Mouse (Mus musculus): Measurements from ENCODE around the gene Igf2bp2. TPM values are rescaled to one million over a fixed set of nuclear protein-coding genes. Genes with fewer than 3 reads are reported as not detected.

Gene Igf2bp2
- polyA plus RNA-seq, 1 experiment from 2014 or later: 103 TPM

GRCm38 (mm10) chr16:22177999-22178398 lies 14.9 kb upstream of the Igf2bp2 start:
- no peaks in the 10 kb centered on the region for H3K27me3 ChIP-seq (ENCODE audit: control insufficient read depth, insufficient read depth, low read length)
- H3K4me3 ChIP-seq (replicated peaks; ENCODE audit: low read length): no peak overlapping the region
- no peak overlapping the region; the same call in 1 of the 2 replicates for H3K27ac ChIP-seq (ENCODE audit: low read length)
- H3K9me3 ChIP-seq (replicated peaks; ENCODE audit: control insufficient read depth, low read length): no peaks in the 10 kb centered on the region
- 0 out of 2 replicates have a peak, but pooled peaks have one; percentile 66 for ATAC-seq (ENCODE audit: insufficient read depth, low FRiP score)
- no peak overlapping the region for H3K9ac ChIP-seq (ENCODE audit: low read length)
- no peaks in the 10 kb centered on the region; the same call in 1 of the 2 replicates for H3K4me1 ChIP-seq (ENCODE audit: control insufficient read depth, insufficient read depth, low read length)
- WGBS: 64% methylated on average over 2 of the region's 2 CpGs
- H3K36me3 ChIP-seq (ENCODE audit: control insufficient read depth, insufficient read depth, low read length): no peaks in the 10 kb centered on the region
- no peak overlapping the region for H3K4me2 ChIP-seq (ENCODE audit: low read depth, low read length)

- no peaks in the 10 kb centered on the region for H3K27me3 ChIP-seq (ENCODE audit: control insufficient read depth, insufficient read depth, low read length)
- 0 out of 2 replicates have a peak, but pooled peaks cover 6% of the 10 kb centered on the region for H3K4me1 ChIP-seq (ENCODE audit: control insufficient read depth, insufficient read depth, low read length)
- WGBS: 94% methylated on average over 8 of the region's 8 CpGs
These were observed 5.6 kb upstream of the Igf2bp2 start for GRCm38 (mm10) chr16:22168731-22169130.

GRCm38 (mm10) chr16:22165556-22165955 lies 2.5 kb upstream of the Igf2bp2 start:
- Histone ChIP-seq H3K9me3 (replicated peaks; ENCODE audit: control insufficient read depth, low read length) (no peaks in the 10 kb centered on the region), H3K4me2 (ENCODE audit: low read depth, low read length) (no peak overlapping the region), H3K4me1 (ENCODE audit: control insufficient read depth, insufficient read depth, low read length) (0 out of 2 replicates have a peak, but pooled peaks cover 6% of the 10 kb centered on the region), H3K27ac (ENCODE audit: low read length) (no peak overlapping the region), H3K36me3 (ENCODE audit: control insufficient read depth, insufficient read depth, low read length) (no peaks in the 10 kb centered on the region), H3K9ac (ENCODE audit: low read length) (no peak overlapping the region), H3K27me3 (ENCODE audit: control insufficient read depth, insufficient read depth, low read length) (no peaks in the 10 kb centered on the region), H3K4me3 (replicated peaks; ENCODE audit: low read length) (no peak overlapping the region)
- 88% methylated on average over 5 of the region's 5 CpGs for WGBS
- ATAC-seq (ENCODE audit: insufficient read depth, low FRiP score): no peak

More at GRCm38 (mm10) chr16:22168731-22169130, 5.6 kb upstream of the Igf2bp2 start:
- no peaks in the 10 kb centered on the region for H3K36me3 ChIP-seq (ENCODE audit: control insufficient read depth, insufficient read depth, low read length)
- no peak for ATAC-seq (ENCODE audit: insufficient read depth, low FRiP score)
- H3K4me3 ChIP-seq (replicated peaks; ENCODE audit: low read length): no peak overlapping the region
- no peak overlapping the region for H3K9ac ChIP-seq (ENCODE audit: low read length)
- H3K27ac ChIP-seq (ENCODE audit: low read length): no peak overlapping the region
- no peak overlapping the region for H3K4me2 ChIP-seq (ENCODE audit: low read depth, low read length)
- no peaks in the 10 kb centered on the region for H3K9me3 ChIP-seq (replicated peaks; ENCODE audit: control insufficient read depth, low read length)

- H3K4me3 ChIP-seq (replicated peaks; ENCODE audit: low read length): peak overlapping the region; percentile 98
- ATAC-seq (ENCODE audit: insufficient read depth, low FRiP score): no peak
These were observed 1.3 kb upstream of the Igf2bp2 start for GRCm38 (mm10) chr16:22164446-22164845.

GRCm38 (mm10) chr16:22163456-22163851 lies 355 bp upstream of the Igf2bp2 start:
- under 1% methylated on average over 27 of the region's 27 CpGs for WGBS
- Histone ChIP-seq H3K27ac (ENCODE audit: low read length) (peak overlapping the region; percentile 92), H3K27me3 (ENCODE audit: control insufficient read depth, insufficient read depth, low read length) (no peaks in the 10 kb centered on the region), H3K4me2 (ENCODE audit: low read depth, low read length) (peak overlapping the region; percentile 84), H3K9ac (ENCODE audit: low read length) (peak overlapping the region; percentile 99), H3K9me3 (replicated peaks; ENCODE audit: control insufficient read depth, low read length) (no peaks in the 10 kb centered on the region), H3K36me3 (ENCODE audit: control insufficient read depth, insufficient read depth, low read length) (no peaks in the 10 kb centered on the region), H3K4me3 (replicated peaks; ENCODE audit: low read length) (peak overlapping the region; percentile 98), H3K4me1 (ENCODE audit: control insufficient read depth, insufficient read depth, low read length) (0 out of 2 replicates have a peak, but pooled peaks cover 6% of the 10 kb centered on the region)
- ATAC-seq (ENCODE audit: insufficient read depth, low FRiP score): peak; percentile 75

More at GRCm38 (mm10) chr16:22164446-22164845, 1.3 kb upstream of the Igf2bp2 start:
- Histone ChIP-seq H3K4me2 (ENCODE audit: low read depth, low read length) (peak overlapping the region; percentile 84), H3K27me3 (ENCODE audit: control insufficient read depth, insufficient read depth, low read length) (no peaks in the 10 kb centered on the region), H3K9ac (ENCODE audit: low read length) (no peak overlapping the region; the same call in 1 of the 2 replicates), H3K9me3 (replicated peaks; ENCODE audit: control insufficient read depth, low read length) (no peaks in the 10 kb centered on the region), H3K4me1 (ENCODE audit: control insufficient read depth, insufficient read depth, low read length) (0 out of 2 replicates have a peak, but pooled peaks cover 6% of the 10 kb centered on the region), H3K27ac (ENCODE audit: low read length) (no peak overlapping the region), H3K36me3 (ENCODE audit: control insufficient read depth, insufficient read depth, low read length) (no peaks in the 10 kb centered on the region)
- 40% methylated on average over 8 of the region's 8 CpGs for WGBS

GRCm38 (mm10) chr16:22162066-22162511 lies 1.0 kb downstream of the Igf2bp2 start:
- peak overlapping the region; percentile 84 for H3K4me2 ChIP-seq (ENCODE audit: low read depth, low read length)
- peak; percentile 5; the same call in 1 of the 2 replicates for ATAC-seq (ENCODE audit: insufficient read depth, low FRiP score)
- peak overlapping the region; percentile 98 for H3K4me3 ChIP-seq (replicated peaks; ENCODE audit: low read length)
- H3K9ac ChIP-seq (ENCODE audit: low read length): peak overlapping the region; percentile 99
- peak overlapping the region; percentile 92 for H3K27ac ChIP-seq (ENCODE audit: low read length)
- no peaks in the 10 kb centered on the region for H3K36me3 ChIP-seq (ENCODE audit: control insufficient read depth, insufficient read depth, low read length)
- H3K4me1 ChIP-seq (ENCODE audit: control insufficient read depth, insufficient read depth, low read length): 0 out of 2 replicates have a peak, but pooled peaks cover 6% of the 10 kb centered on the region
- WGBS: under 1% methylated on average over 19 of the region's 19 CpGs
- no peaks in the 10 kb centered on the region for H3K9me3 ChIP-seq (replicated peaks; ENCODE audit: control insufficient read depth, low read length)
- no peaks in the 10 kb centered on the region for H3K27me3 ChIP-seq (ENCODE audit: control insufficient read depth, insufficient read depth, low read length)

GRCm38 (mm10) chr16:22161351-22162065 lies 1.6 kb downstream of the Igf2bp2 start:
- WGBS: under 1% methylated on average over 71 of the region's 71 CpGs
- no peak for ATAC-seq (ENCODE audit: insufficient read depth, low FRiP score)
- no peaks in the 10 kb centered on the region for H3K27me3 ChIP-seq (ENCODE audit: control insufficient read depth, insufficient read depth, low read length)

GRCm38 (mm10) chr16:22160386-22161145 lies 2.5 kb downstream of the Igf2bp2 start:
- WGBS: 1% methylated on average over 16 of the region's 16 CpGs
- Histone ChIP-seq H3K4me1 (ENCODE audit: control insufficient read depth, insufficient read depth, low read length) (0 out of 2 replicates have a peak, but pooled peaks cover 6% of the 10 kb centered on the region), H3K4me3 (replicated peaks; ENCODE audit: low read length) (peak overlapping the region; percentile 98), H3K9ac (ENCODE audit: low read length) (peak overlapping the region; percentile 54), H3K27me3 (ENCODE audit: control insufficient read depth, insufficient read depth, low read length) (no peaks in the 10 kb centered on the region), H3K36me3 (ENCODE audit: control insufficient read depth, insufficient read depth, low read length) (no peaks in the 10 kb centered on the region), H3K4me2 (ENCODE audit: low read depth, low read length) (peak overlapping the region; percentile 84), H3K9me3 (replicated peaks; ENCODE audit: control insufficient read depth, low read length) (no peaks in the 10 kb centered on the region), H3K27ac (ENCODE audit: low read length) (no peak overlapping the region)
- ATAC-seq (ENCODE audit: insufficient read depth, low FRiP score): no peak

More at GRCm38 (mm10) chr16:22161351-22162065, 1.6 kb downstream of the Igf2bp2 start:
- Histone ChIP-seq H3K4me1 (ENCODE audit: control insufficient read depth, insufficient read depth, low read length) (0 out of 2 replicates have a peak, but pooled peaks cover 6% of the 10 kb centered on the region), H3K9ac (ENCODE audit: low read length) (peak overlapping the region; percentile 99), H3K9me3 (replicated peaks; ENCODE audit: control insufficient read depth, low read length) (no peaks in the 10 kb centered on the region), H3K27ac (ENCODE audit: low read length) (peak overlapping the region; percentile 92), H3K4me2 (ENCODE audit: low read depth, low read length) (peak overlapping the region; percentile 84), H3K36me3 (ENCODE audit: control insufficient read depth, insufficient read depth, low read length) (no peaks in the 10 kb centered on the region), H3K4me3 (replicated peaks; ENCODE audit: low read length) (peak overlapping the region; percentile 98)
